8 mouse cellular contexts compared by ENCODE assay signal in the genomic region with DNA sequence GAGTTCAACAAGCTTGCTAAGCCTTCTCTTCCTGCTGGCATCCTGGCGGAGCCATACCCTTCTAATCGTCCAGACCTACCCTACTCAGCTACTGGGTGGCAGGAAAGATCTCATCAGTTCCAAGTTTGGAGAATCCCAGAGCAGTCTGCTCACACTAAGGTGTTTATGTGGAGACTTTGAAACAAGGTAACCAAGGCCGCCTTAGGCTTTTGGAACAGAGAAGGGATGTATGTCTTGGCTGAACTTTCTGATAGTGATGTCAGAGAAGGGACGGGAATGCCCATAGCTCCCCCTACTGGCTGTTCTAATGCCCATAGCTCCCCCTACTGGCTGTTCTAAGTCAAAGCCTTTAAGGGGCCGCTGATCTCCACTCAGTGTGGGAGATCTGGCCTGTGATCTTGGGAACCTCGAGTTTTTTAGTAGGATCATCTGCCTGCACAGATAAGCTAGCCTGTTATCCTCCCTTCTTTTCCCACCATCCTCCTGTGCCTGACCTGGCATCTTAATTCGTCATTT. TPM values are rescaled to one million over a fixed set of nuclear protein-coding genes. Genes with fewer than 3 reads are reported as not detected.
DNase-seq lines count a peak whose midpoint lies in the region; ATAC-seq and TF ChIP-seq lines count a peak whose summit lies in the region.

No protein-coding gene starts in this region.

- TF ChIP-seq CTCF in Patski (IDR thresholded peaks at IDR 0.05), result peak; percentile 76

- no peaks in the 10 kb centered on the region for H3K36me3 ChIP-seq in hindbrain, embryonic 11.5 days (ENCODE audit: control insufficient read depth, insufficient read depth, low read length)
- H3K36me3 ChIP-seq in hindbrain, embryonic 13.5 days, result no peaks in the 10 kb centered on the region

- H3K4me2 ChIP-seq in hindbrain, embryonic 11.5 days (replicated peaks; ENCODE audit: low read depth, low read length), result no peak overlapping the region
- no peak overlapping the region for H3K4me2 ChIP-seq in hindbrain, embryonic 13.5 days

- POLR2A ChIA-PET in Patski (lab: Charles Lee), result no interaction called here

- WGBS in hindbrain, embryonic 11.5 days, result 34% methylated on average over 7 of the region's 7 CpGs
- 37% methylated on average over 7 of the region's 7 CpGs for WGBS in hindbrain, embryonic 13.5 days

- no peak overlapping the region for H3K4me3 ChIP-seq in hindbrain, embryonic 11.5 days (ENCODE audit: low read depth, low read length)
- H3K4me3 ChIP-seq in hindbrain, embryonic 13.5 days, result no peak overlapping the region

- H3K4me1 ChIP-seq in hindbrain, embryonic 11.5 days (replicated peaks; ENCODE audit: control insufficient read depth, insufficient read depth, low read length), result no peaks in the 10 kb centered on the region
- no peaks in the 10 kb centered on the region for H3K4me1 ChIP-seq in hindbrain, embryonic 13.5 days (replicated peaks)

- no peaks in the 10 kb centered on the region for H3K27me3 ChIP-seq in hindbrain, embryonic 11.5 days (ENCODE audit: control insufficient read depth, insufficient read depth, low read length)
- H3K27me3 ChIP-seq in hindbrain, embryonic 13.5 days, result no peaks in the 10 kb centered on the region
- H3K27me3 ChIP-seq in Patski, result peaks cover 10% of the 10 kb centered on the region

- no peak overlapping the region for H3K27ac ChIP-seq in hindbrain, embryonic 11.5 days (ENCODE audit: low read depth, low read length)
- H3K27ac ChIP-seq in hindbrain, embryonic 13.5 days, result no peak overlapping the region

- no peak overlapping the region for H3K9ac ChIP-seq in hindbrain, embryonic 11.5 days (ENCODE audit: low read depth, low read length)
- H3K9ac ChIP-seq in hindbrain, embryonic 13.5 days, result no peak overlapping the region

- in situ Hi-C loops in Patski (cut with MboI; ENCODE audit: low pct_unique_long_range_greater_than_20kb), result loop anchor here (5.0 to 10.0 kb wide), 2 partner anchors 159 to 361 kb away; a partner anchor contains a TSS

- ATAC-seq in hindbrain, embryonic 11.5 days (ENCODE audit: low FRiP score), result 0 out of 2 replicates have a peak, but pooled peaks have one; percentile 22
- ATAC-seq in hindbrain, embryonic 13.5 days (ENCODE audit: low FRiP score), result no peak
- ATAC-seq in Patski, result no peak
- 0 out of 2 replicates have a peak, but pooled peaks have one; percentile 43 for ATAC-seq in erythroid progenitor cell, adult 5-6 weeks (replicated peaks; ENCODE audit: low FRiP score, poor library complexity, severe bottlenecking)

- H3K9me3 ChIP-seq in hindbrain, embryonic 11.5 days (ENCODE audit: control insufficient read depth, low read length), result no peaks in the 10 kb centered on the region
- 0 out of 2 replicates have a peak, but pooled peaks cover 4% of the 10 kb centered on the region for H3K9me3 ChIP-seq in hindbrain, embryonic 13.5 days

- peak; percentile 79 for DNase-seq in hindbrain, embryonic 11.5 days (ENCODE audit: low spot score)
- peak; percentile 14 for DNase-seq in CD4-positive helper T cell, adult 2 months (ENCODE audit: low read depth, low spot score)
- peak; percentile 17 for DNase-seq in Patski (ENCODE audit: low read depth, low spot score)
- peak; percentile 31 to 57 for DNase-seq in layer of hippocampus, postnatal 14 days (ENCODE audit: low spot score in 2 of 2)
- DNase-seq in naive thymus-derived CD4-positive, alpha-beta T cell, adult 2 months (ENCODE audit: low read depth), result peak; percentile 16
- DNase-seq in gastrocnemius, adult 8-10 months (ENCODE audit: low spot score in 2 of 2), result no peak

- CTCF ChIA-PET in Patski (lab: Charles Lee), result interaction anchor here (0.9 to 2.0 kb wide), 6 partner anchors 9 to 145 kb away, joined by 3 to 7 read pairs (median 4); no protein-coding TSS in a partner anchor

RNA-seq across cellular contexts. Expression of a gene that starts 22.4 kb away (rescaled TPM):
- polyA plus RNA-seq in hindbrain, embryonic 11.5 days (2014; fragmentation: Nextera tagmentation; extraction: Ambion mirVana), result 0.40 and 0.46 TPM in 2 replicates
- 0.12 and 0.13 TPM in 2 replicates for polyA plus RNA-seq in hindbrain, embryonic 13.5 days (2015; fragmentation: Nextera tagmentation; extraction: Ambion mirVana)
- 0.42 TPM for polyA plus RNA-seq in Patski (2021)
- not detected in 2 replicates for total RNA-seq in erythroid progenitor cell, adult 5-6 weeks (2015; ENCODE audit: low replicate concordance)
- not detected in 2 replicates for total RNA-seq in erythroid progenitor cell, adult 5-6 weeks (2017; ENCODE audit: low replicate concordance)
- 1 to 10 TPM; 8.5 to 9.1 TPM for total RNA-seq in layer of hippocampus, postnatal 14 days (2021)
- total RNA-seq in gastrocnemius, adult 8-10 months (2022), result not detected

RNA-seq across cellular contexts. Expression of a gene that starts 39.4 kb away (rescaled TPM):
- 0.77 and 2.1 TPM in 2 replicates for polyA plus RNA-seq in hindbrain, embryonic 11.5 days (2014; fragmentation: Nextera tagmentation; extraction: Ambion mirVana)
- polyA plus RNA-seq in hindbrain, embryonic 13.5 days (2015; fragmentation: Nextera tagmentation; extraction: Ambion mirVana), result not detected in 2 replicates
- not detected for polyA plus RNA-seq in Patski (2021)
- total RNA-seq in erythroid progenitor cell, adult 5-6 weeks (2015; ENCODE audit: low replicate concordance), result not detected in 2 replicates
- not detected in 2 replicates for total RNA-seq in erythroid progenitor cell, adult 5-6 weeks (2017; ENCODE audit: low replicate concordance)
- not detected for total RNA-seq in layer of hippocampus, postnatal 14 days (2021)
- total RNA-seq in gastrocnemius, adult 8-10 months (2022), result not detected

RNA-seq across cellular contexts. Expression of a gene that starts 54.4 kb away (rescaled TPM):
- polyA plus RNA-seq in hindbrain, embryonic 11.5 days (2014; fragmentation: Nextera tagmentation; extraction: Ambion mirVana), result 1.5 and 2.0 TPM in 2 replicates
- 1.3 and 2.3 TPM in 2 replicates for polyA plus RNA-seq in hindbrain, embryonic 13.5 days (2015; fragmentation: Nextera tagmentation; extraction: Ambion mirVana)
- 0.04 TPM for polyA plus RNA-seq in Patski (2021)
- not detected in 2 replicates for total RNA-seq in erythroid progenitor cell, adult 5-6 weeks (2015; ENCODE audit: low replicate concordance)
- 0.08 and 0.64 TPM in 2 replicates for total RNA-seq in erythroid progenitor cell, adult 5-6 weeks (2017; ENCODE audit: low replicate concordance)
- total RNA-seq in layer of hippocampus, postnatal 14 days (2021), result under 1 TPM; 0.76 to 0.99 TPM
- total RNA-seq in gastrocnemius, adult 8-10 months (2022), result not detected

RNA-seq across cellular contexts. Expression of a gene that starts 54.4 kb away (rescaled TPM):
- 192 and 193 TPM in 2 replicates for polyA plus RNA-seq in hindbrain, embryonic 11.5 days (2014; fragmentation: Nextera tagmentation; extraction: Ambion mirVana)
- 106 and 121 TPM in 2 replicates for polyA plus RNA-seq in hindbrain, embryonic 13.5 days (2015; fragmentation: Nextera tagmentation; extraction: Ambion mirVana)
- polyA plus RNA-seq in Patski (2021), result 75.4 TPM
- total RNA-seq in erythroid progenitor cell, adult 5-6 weeks (2015; ENCODE audit: low replicate concordance), result 12.6 and 19.8 TPM in 2 replicates
- 13.7 and 29.0 TPM in 2 replicates for total RNA-seq in erythroid progenitor cell, adult 5-6 weeks (2017; ENCODE audit: low replicate concordance)
- total RNA-seq in layer of hippocampus, postnatal 14 days (2021), result 10 to 100 TPM; 49.2 to 55.5 TPM
- 10 to 100 TPM; 22.3 to 30.7 (median 25.1) TPM for total RNA-seq in gastrocnemius, adult 8-10 months (2022)

Comparison
In these comparisons a context has a peak if more than half of its experiments do, and no peak if none do; other contexts are left out.
1. ATAC-seq: peak in hindbrain, embryonic 11.5 days (single experiment) and erythroid progenitor cell, adult 5-6 weeks (single experiment); none in hindbrain, embryonic 13.5 days (single experiment) and Patski (single experiment).
2. DNase-seq: peak in hindbrain, embryonic 11.5 days (single experiment), CD4-positive helper T cell, adult 2 months (single experiment), Patski (single experiment), layer of hippocampus, postnatal 14 days (2 of 2) and naive thymus-derived CD4-positive, alpha-beta T cell, adult 2 months (single experiment); none in gastrocnemius, adult 8-10 months (0 of 2).
3. RNA of a gene that starts 22.4 kb away (total RNA-seq): 8.5 to 9.1 TPM in layer of hippocampus, postnatal 14 days; not detected in erythroid progenitor cell, adult 5-6 weeks and not detected in gastrocnemius, adult 8-10 months; every median in the first group is over 4 times any median in the second.